Mouse (Mus musculus) small intestine, adult 2 months (tissue): ENCODE results near the gene Cnbp. TPM values are rescaled to one million over a fixed set of nuclear protein-coding genes. Genes with fewer than 3 reads are reported as not detected.

ENCODE experiments used
- H3K27ac ChIP-seq: fragments of 200-500 bp; 2 replicates; pipeline ENCODE4 v1.5.1; 2012; ENCODE audit warnings: low read depth, low read length, control low read depth, inconsistent platforms; ENCODE audit not compliant: insufficient read depth
- H3K27me3 ChIP-seq: fragments of 200-500 bp; 2 replicates; pipeline ENCODE4 v1.6.1; 2012; ENCODE audit warnings: mild to moderate bottlenecking, moderate library complexity, low read length, inconsistent platforms; ENCODE audit not compliant: control insufficient read depth, insufficient read depth
- H3K36me3 ChIP-seq: fragments of 200-500 bp; 2 replicates; pipeline ENCODE4 v1.6.1; 2012; ENCODE audit warnings: mild to moderate bottlenecking, low read length, control low read depth, inconsistent platforms; ENCODE audit not compliant: control insufficient read depth, insufficient read depth
- H3K4me1 ChIP-seq: fragments of 200-500 bp; 2 replicates; pipeline ENCODE4 v1.6.1; 2012; ENCODE audit warnings: low read length, inconsistent platforms, mixed read lengths; ENCODE audit not compliant: control insufficient read depth, insufficient read depth, insufficient read length
- H3K4me3 ChIP-seq: fragments of 200-500 bp; 2 replicates; pipeline ENCODE4 v1.5.1; 2012; ENCODE audit warnings: low read depth, mild to moderate bottlenecking, control low read depth, inconsistent platforms, low read length, moderate library complexity
- CTCF ChIP-seq: fragments of 200-500 bp; IDR thresholded peaks from 2 replicates; pipeline ENCODE4 v1.5.1; 2012; ENCODE audit warnings: low read depth, mild to moderate bottlenecking, control low read depth, inconsistent platforms, low read length, moderate library complexity, mixed read lengths; ENCODE audit not compliant: insufficient replicate concordance, insufficient read length; ENCODE audit errors: extremely low read depth
- POLR2A ChIP-seq: fragments of 200-500 bp; IDR thresholded peaks from 2 replicates; pipeline ENCODE4 v1.6.1; 2012; ENCODE audit warnings: low read depth, mild to moderate bottlenecking, control low read depth, inconsistent platforms, low read length, moderate library complexity
- WGBS: fragments of 180-500 bp; shearing (Covaris S2); methylation state at CpG from one replicate; pipeline ENCODE4 v1.1.7; 2018; 5-methylcytosine and 5-hydroxymethylcytosine counted together
- polyA plus RNA-seq: library from polyadenylated mRNA; depleted of rRNA; stranded (reverse); fragments of >200 nt; gene quantifications from 2 replicates; pipeline ENCODE4 v1.2.3, GENCODE M21; 2012

Gene Cnbp
- polyA plus RNA-seq, 1 experiment, result 77.3 TPM

DNA sequence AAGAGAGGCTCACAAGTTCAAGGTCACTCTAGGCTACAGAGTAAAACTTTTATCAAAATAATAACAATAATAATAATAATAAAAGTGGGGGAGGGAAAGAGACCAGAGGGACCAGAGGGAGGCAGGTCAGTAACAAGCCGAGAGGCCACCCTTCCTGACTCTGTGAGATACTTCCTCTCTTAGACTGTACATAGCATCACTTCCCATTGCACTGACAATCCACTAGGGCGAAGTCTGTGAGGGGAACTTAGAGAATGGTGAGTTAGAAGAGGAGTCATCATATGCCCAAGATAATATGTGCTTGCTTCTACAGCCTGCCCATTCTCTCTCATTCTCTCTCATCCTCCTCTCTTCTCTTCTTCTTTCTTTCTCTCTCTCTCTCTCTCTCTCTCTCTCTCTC is 44.9 kb downstream of the Cnbp start:
- Histone ChIP-seq H3K27ac (peak overlapping the region; percentile 34; the same call in 1 of the 2 replicates), H3K4me1 (peaks cover 17% of the 10 kb centered on the region; the same call in 1 of the 2 replicates), H3K27me3 (no peaks in the 10 kb centered on the region), H3K4me3 (no peak overlapping the region), H3K36me3 (peaks cover 13% of the 10 kb centered on the region)
- TF ChIP-seq POLR2A (no peak), CTCF (no peak)
- WGBS, result 53% methylated on average over 2 of the region's 2 CpGs

DNA sequence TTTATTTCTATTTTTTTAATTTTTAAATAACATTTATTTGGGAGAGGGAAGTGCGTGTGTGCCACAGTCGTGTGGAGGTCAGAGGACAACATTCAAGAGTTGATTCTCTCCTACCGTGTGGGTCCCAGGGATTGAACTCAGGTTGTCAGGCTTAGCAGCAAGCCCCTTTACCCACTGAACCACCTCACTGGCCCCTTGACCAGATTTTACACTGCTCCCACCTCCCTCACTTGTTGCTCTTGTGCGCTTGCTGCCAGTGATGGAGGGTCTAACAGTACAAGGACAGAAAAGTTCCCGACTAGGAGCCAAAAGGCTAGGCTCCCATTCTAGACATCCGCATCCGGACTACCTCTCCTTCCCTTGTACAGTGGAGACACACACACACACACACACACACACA is 45.5 kb downstream of the Cnbp start:
- no peak for TF ChIP-seq CTCF
- no peak for TF ChIP-seq POLR2A
- H3K36me3 ChIP-seq, result peaks cover 13% of the 10 kb centered on the region
- peak overlapping the region; percentile 34 for H3K27ac ChIP-seq
- H3K4me3 ChIP-seq, result no peak overlapping the region
- 80% methylated on average over 7 of the region's 7 CpGs for WGBS
- no peaks in the 10 kb centered on the region for H3K27me3 ChIP-seq
- H3K4me1 ChIP-seq, result peaks cover 17% of the 10 kb centered on the region; the same call in 1 of the 2 replicates

DNA sequence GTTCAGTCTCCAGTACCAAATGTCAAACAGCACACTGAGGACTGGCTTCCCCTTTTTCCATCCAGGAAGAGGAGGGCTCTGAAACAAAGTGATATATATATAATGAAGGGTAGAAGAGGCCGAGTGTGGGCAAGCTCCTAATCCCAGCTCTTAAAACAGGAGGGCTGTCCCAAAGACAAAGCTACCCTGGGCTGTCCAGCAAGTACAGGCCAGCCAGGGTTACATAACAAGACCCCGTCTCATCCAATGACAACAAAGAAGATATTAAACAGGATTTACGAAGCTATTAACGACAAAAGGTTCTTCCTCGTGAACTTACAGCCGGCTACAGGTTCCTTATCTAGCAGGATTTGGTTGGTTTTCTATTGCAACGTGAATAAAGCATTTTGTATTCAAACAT is 46.0 kb downstream of the Cnbp start:
- WGBS, result 73% methylated on average over 7 of the region's 7 CpGs
- no peaks in the 10 kb centered on the region for H3K27me3 ChIP-seq
- TF ChIP-seq CTCF, result no peak
- H3K36me3 ChIP-seq, result peaks cover 13% of the 10 kb centered on the region
- H3K27ac ChIP-seq, result no peak overlapping the region
- peaks cover 16% of the 10 kb centered on the region; the same call in 1 of the 2 replicates for H3K4me1 ChIP-seq
- no peak overlapping the region for H3K4me3 ChIP-seq

DNA sequence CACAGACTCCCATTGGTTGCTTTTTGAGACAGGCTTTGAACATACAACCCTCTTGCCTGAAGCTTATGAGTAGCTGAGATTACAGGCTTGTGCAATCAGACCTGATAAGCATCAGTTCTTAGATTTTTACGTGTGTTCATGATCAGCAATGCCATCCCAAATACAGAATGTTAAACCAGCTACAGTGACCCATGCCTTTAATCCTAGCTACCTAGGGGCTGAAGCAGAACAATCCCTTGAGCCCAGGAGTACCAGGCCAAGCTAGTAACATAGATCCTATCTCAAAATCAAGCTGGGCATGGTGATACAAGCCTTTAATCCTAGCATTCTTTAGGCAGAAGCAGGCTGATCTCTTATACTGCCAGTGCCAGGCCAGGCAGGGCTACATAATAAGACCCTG is 46.9 kb downstream of the Cnbp start:
- no peak overlapping the region for H3K4me3 ChIP-seq
- H3K27ac ChIP-seq, result no peak overlapping the region
- no peak for TF ChIP-seq CTCF
- TF ChIP-seq POLR2A, result no peak
- no peaks in the 10 kb centered on the region for H3K27me3 ChIP-seq
- 37% methylated on average over 1 of the region's 1 CpGs for WGBS
- peaks cover 13% of the 10 kb centered on the region for H3K36me3 ChIP-seq
- H3K4me1 ChIP-seq, result peaks cover 12% of the 10 kb centered on the region; the same call in 1 of the 2 replicates

DNA sequence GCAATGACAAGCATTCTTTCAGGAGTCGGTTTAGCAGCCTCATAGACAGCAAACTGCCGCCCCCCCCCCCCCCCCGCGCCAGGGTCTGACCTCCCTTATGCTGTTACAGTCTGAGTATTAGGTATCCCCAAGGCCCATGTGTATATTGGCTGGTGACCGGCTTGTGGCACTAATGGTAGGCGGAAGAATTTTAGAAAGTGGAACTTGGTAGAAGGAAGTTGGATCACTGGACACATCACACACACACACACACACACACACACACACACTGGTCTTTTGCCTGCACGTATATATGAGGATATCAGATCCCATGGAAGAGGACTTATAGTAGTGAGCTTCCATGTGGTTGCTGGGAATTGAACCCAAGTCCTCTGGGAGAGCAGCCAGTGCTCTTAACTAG is 48.4 kb downstream of the Cnbp start:
- no peak for TF ChIP-seq POLR2A
- TF ChIP-seq CTCF, result no peak
- peaks cover 15% of the 10 kb centered on the region for H3K36me3 ChIP-seq
- WGBS, result 84% methylated on average over 7 of the region's 7 CpGs

DNA sequence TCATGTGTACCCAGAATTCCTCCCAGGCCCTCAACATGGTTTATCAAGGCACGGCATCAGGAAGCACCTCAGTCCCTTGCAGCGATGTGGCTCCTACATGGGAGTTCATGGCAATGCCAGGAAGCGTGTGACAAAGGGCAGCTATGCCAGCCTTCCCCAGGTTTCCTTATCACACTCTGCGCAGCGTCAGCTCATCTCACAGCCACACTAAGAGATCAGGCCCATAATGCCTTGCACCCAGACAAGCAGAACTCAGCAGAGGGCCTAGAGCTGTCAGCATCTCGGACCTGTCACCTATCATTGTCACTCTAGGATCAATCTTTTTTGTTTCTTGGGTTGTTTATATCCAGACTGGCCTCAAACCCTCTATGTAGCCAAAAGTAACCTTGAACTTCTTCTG is 51.3 kb downstream of the Cnbp start:
- no peak overlapping the region for H3K27ac ChIP-seq
- no peaks in the 10 kb centered on the region; the same call in 1 of the 2 replicates for H3K4me1 ChIP-seq
- TF ChIP-seq CTCF (no peak), POLR2A (no peak)
- WGBS, result 76% methylated on average over 6 of the region's 6 CpGs
- H3K36me3 ChIP-seq, result peaks cover 11% of the 10 kb centered on the region
- H3K27me3 ChIP-seq, result no peaks in the 10 kb centered on the region
- H3K4me3 ChIP-seq, result no peak overlapping the region

More for the DNA sequence above, 48.4 kb downstream of the Cnbp start:
- Histone ChIP-seq H3K4me3 (no peak overlapping the region), H3K27me3 (no peaks in the 10 kb centered on the region), H3K4me1 (peaks cover 8% of the 10 kb centered on the region; the same call in 1 of the 2 replicates), H3K27ac (no peak overlapping the region)

DNA sequence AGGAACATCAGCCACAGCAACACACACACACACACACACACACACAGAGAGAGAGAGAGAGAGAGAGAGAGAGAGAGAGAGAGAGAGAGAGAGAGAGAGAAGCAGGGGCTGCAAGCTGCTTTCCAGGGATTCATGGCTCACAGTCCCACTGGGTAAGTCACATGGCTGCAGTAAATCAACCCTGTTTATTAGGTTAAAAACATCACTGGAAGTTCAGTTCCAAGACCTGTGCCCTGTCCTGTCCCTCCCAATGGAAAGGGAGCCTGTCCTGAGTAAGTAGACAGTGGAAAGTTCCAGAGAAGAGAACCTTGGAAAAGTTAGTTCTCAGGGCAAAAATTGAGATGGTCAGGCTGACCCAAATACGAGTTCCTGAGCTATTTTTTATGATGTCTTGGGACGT is 53.6 kb downstream of the Cnbp start:
- H3K4me1 ChIP-seq, result no peaks in the 10 kb centered on the region; the same call in 1 of the 2 replicates
- no peak overlapping the region for H3K4me3 ChIP-seq
- H3K27me3 ChIP-seq, result no peaks in the 10 kb centered on the region
- H3K36me3 ChIP-seq, result peaks cover 21% of the 10 kb centered on the region
- TF ChIP-seq POLR2A, result no peak
- no peak for TF ChIP-seq CTCF
- no peak overlapping the region for H3K27ac ChIP-seq
- 32% methylated on average over 2 of the region's 2 CpGs for WGBS
